Mouse (Mus musculus): Measurements from ENCODE around the gene Chst15. TPM values are rescaled to one million over a fixed set of nuclear protein-coding genes. Genes with fewer than 3 reads are reported as not detected.

The Chst15 gene
- total RNA-seq, 2 experiments from 2014 or later, result 1.6 to 2.0 TPM

DNA sequence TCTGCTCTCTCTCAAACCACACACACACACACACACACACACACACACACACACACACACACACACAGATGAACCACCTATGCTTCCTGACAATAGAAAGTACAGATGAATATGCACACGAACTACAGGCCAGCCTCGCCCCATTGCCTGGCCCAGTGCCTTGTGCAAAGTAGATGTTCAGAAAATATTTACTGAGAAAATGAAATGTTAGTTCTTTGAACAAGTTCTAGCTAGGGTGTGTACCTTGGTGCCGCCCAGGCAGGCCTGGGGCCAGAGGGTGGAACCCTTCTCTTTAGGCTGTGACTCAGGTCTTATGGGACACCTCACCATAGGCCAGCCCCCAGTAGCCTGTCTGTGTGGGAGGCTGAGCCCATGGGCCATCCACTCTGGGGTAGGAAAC lies 85.6 kb downstream of the Chst15 start:
- no peak for DNase-seq (ENCODE audit: low spot score)

DNA sequence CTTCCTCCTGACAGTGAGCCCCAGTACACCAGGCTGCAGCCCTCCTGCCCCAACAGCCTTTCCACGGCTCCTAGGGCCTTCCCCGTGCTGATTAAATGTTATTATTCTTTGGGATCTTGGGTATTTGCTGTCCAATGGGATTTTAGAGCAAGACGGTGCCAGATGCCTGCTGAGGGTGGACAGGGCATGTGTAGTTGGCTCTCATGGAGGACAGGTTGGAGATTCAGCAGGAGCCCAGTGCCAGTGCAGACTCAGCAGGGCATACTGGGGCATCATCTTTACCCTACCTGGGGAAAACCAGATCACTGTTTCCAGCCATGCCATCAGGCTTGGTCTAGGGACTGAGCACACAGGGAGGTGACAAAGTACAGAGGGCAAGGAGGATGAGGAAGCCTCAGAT lies 86.1 kb downstream of the Chst15 start:
- DNase-seq (ENCODE audit: low spot score), result no peak

DNA sequence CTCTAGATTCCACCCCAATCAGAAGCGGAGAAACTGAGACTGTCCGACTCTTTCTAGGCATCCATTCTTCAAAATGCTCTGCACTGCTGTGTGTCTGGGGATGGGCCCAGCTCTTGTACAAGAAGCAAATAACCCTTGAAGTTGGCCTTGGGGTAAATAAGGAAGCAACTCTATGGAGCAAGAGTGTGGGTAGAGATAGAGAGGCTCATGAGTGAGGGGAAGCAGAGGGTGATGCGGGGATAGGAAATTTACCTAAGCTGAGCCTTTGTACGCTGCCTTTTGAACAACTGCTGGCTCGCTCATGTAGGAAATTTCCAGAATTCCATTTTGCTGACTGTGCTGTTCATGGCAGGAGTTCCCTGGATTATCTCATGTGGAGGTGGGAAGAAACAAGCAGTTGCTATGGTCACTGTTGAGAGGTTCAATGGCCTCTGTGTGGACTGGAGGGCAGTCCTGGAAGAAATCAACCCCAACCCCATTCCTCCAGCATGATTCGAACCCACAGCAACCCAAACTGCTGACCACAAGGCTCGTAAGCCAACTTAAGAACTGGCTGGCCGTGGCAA lies 89.9 kb downstream of the Chst15 start:
- DNase-seq (ENCODE audit: low spot score), result no peak

GRCm38 (mm10) chr7:132226379-132227074 lies 90.5 kb downstream of the Chst15 start:
- peak; percentile 90 for DNase-seq (ENCODE audit: low spot score)

DNA sequence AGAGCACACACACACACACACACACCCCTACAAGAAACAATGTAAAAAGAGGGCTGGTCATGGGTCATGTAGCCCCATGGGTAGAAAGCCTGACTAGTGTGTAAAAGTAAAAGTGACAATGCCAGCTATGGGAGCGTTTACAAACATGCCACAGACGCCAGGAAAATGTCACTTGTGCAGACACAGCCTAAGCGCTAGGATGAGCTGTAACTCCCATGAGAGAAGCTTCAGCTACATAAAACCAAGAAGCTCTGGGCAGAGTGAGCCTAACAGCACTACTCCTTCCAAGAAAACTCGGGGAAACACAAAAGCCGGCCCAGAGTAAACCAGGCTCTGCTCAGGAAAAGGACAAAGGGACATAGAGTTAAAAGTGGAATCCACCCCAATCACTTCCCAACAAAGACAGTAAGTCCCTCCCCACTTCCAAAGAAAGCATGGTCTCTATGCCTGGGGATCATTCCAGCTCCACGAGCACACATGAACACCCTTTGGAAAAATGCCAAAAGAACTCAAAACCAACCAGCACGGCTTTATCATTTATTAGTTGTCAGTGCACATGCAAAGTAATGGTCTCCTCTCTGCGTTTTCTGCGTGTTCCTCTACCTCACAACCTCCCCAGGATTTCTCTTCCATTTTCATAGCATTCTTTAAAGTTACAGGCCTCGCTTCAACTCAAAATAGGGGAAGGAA lies 93.4 kb downstream of the Chst15 start:
- no peak for DNase-seq (ENCODE audit: low spot score)

DNA sequence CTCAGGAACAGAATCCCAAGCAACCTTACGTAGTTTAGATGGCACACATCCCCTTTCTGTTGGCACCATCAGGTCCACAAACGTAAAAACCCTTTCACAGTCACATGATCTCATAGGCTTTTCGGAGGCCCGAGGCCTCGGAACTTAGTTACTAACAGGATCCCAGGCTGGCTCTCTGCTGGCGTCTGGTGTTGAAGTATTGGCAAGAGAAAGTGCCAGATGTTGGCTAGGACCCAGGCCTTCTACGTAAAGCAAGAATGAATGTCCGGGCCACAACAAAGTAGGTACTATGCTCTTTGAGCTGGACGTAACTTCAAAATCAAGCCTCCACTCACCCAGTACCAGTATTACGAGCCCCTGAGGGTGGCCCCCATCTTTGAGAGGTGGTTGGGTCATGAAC lies 103.0 kb downstream of the Chst15 start:
- DNase-seq (ENCODE audit: low spot score), result no peak

GRCm38 (mm10) chr7:132213460-132213859 lies 103.6 kb downstream of the Chst15 start:
- peak; percentile 75 for DNase-seq (ENCODE audit: low spot score)

- no peak for DNase-seq (ENCODE audit: low spot score)
Observed at GRCm38 (mm10) chr7:132211920-132212701, 104.9 kb downstream of the Chst15 start.

- no peak for DNase-seq (ENCODE audit: low spot score)
Observed at GRCm38 (mm10) chr7:132210616-132211015, 106.4 kb downstream of the Chst15 start.

- no peak for DNase-seq (ENCODE audit: low spot score)
Observed at GRCm38 (mm10) chr7:132208946-132209651, 107.9 kb downstream of the Chst15 start.

DNA sequence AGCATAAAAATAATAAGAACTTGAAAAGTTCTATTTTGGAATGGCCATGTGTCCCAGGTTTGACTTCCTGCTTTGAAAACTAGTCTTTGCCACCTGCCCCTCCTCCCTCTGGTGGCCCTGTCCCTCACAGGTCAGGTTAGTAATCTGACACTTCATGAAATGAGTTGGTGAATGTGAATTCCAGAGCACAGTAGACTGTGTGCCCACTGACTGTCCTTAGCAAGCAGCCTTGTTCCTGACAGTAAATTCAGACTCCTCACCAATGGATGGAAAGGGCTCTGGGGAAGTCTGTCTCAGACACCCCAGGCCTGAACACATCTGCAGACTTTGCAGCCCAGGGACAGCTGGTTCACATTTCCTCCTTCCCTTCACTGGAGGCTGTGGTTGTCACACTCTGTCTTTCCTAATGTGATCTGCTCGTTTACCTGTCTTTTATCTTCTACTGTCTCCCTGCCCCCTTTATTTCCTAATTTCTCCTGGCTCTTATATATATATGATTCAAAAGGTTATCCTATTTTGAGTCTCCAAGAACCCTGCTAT lies 112.9 kb downstream of the Chst15 start:
- no peak for DNase-seq (ENCODE audit: low spot score)

- no peak for DNase-seq (ENCODE audit: low spot score)
Observed at GRCm38 (mm10) chr7:132199686-132200085, 117.3 kb downstream of the Chst15 start.

DNA sequence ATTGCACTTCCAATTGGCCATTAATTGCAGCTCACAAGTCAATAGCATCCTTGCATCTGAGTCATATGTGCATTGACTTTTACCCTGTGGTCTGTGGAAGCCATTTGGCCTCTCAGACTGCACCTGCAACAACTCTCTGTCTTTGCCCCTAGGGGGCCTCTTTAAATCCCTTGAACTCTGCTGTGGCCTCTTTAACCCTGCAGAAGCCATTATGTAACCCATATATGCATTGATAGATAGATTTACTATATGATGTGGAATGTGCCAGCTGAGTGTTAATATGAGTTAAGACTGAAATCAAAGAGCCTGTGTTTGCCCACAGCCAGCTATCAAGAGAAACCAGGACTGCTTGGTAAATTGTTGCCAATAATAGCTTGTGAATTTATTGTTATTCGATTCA lies 118.2 kb downstream of the Chst15 start:
- DNase-seq (ENCODE audit: low spot score), result no peak

DNA sequence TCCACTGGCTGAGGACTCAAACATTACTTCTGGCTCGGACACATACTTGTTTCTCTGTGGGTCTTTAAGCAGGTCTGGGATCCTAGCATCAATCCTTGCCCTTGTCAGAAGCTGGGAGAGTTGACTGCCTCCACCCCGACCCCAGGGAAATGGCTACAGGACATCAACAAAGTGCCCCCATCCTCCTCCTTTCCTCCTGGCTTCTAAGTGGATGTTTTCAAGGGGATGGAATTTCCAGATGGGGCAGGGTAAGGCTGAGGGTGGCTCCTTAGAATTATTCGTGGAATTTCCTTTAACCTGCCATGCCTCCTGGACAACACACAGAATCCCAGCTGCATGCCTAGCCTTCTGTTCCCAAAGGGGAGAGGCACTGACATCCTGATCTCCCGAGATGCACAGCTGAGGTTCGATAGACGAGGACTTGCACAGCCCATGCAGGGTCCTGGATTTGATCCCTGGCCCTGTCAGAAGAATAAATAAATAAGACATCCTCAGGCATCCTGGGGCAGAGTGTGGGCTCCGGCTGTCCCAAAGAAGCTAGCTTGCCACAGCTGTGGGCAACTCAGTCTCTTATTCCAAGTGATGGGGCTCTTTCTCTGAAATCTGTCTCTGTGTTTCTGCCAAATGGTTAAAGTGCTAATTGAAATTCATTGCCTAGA lies 119.1 kb downstream of the Chst15 start:
- no peak for DNase-seq (ENCODE audit: low spot score)

DNA sequence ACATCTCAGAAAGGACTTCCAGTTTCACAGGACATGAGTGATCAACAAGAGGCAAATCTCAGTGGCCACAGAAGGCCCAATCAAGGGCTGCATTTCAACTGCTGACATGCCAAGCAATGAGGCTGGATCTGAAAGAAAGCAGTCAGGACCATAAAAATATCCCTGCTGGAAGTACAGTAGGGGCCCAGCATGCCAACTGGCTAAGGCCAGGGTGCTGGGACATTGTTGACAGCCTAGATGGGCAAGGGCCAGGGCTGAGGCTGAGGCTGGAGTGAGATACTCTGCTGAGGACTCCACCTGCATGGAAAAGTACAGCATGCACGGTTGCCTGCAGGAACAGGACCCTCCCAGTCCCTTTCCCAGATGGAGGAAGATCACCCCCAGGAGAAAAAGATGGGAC lies 120.4 kb downstream of the Chst15 start:
- peak; percentile 19 for DNase-seq (ENCODE audit: low spot score)

GRCm38 (mm10) chr7:132193606-132194005 lies 123.4 kb downstream of the Chst15 start:
- no peak for DNase-seq (ENCODE audit: low spot score)

- DNase-seq (ENCODE audit: low spot score), result no peak
Observed at GRCm38 (mm10) chr7:132187456-132187855, 129.6 kb downstream of the Chst15 start.
